Mouse (Mus musculus): ENCODE results near the gene Adgra3. TPM values are rescaled to one million over a fixed set of nuclear protein-coding genes. Genes with fewer than 3 reads are reported as not detected.
A peak's percentile ranks its signal among the peaks of the same experiment; 100 is the strongest.

The Adgra3 gene
- polyA plus RNA-seq, 1 experiment from 2014 or later, result 12.2 TPM

DNA sequence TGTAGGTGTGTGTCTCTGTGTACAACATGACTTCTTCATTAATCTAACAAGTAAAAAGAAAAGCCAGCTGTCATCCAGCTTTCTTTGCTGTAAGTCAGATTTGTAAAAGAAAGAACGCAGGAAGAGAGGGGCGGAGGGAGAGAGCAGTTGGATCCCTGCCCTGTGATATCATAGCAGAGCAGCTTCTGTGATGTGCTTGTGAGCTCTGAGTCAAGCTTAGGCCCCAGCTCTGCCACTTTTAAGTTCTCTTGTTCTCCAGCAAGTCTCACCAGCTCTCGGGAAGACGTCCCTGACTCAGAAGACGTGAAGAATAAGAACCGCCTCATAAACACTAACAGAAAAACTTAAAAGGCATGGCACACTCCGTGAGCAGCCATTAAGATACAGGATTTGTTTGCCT is 31.8 kb downstream of the Adgra3 start:
- no peak overlapping the region for H3K9ac ChIP-seq (replicated peaks; ENCODE audit: low read depth)
- H3K9me3 ChIP-seq (ENCODE audit: low read length), result no peaks in the 10 kb centered on the region
- DNase-seq (ENCODE audit: low spot score) (peak; percentile 55), ATAC-seq (peak; percentile 68)
- no peak overlapping the region for H3K4me2 ChIP-seq (replicated peaks; ENCODE audit: low read depth, low read length)
- no peaks in the 10 kb centered on the region for H3K27me3 ChIP-seq (replicated peaks; ENCODE audit: insufficient read depth, low read length)
- TF ChIP-seq CTCF (IDR thresholded peaks at IDR 0.05) (no peak), EP300 (IDR thresholded peaks at IDR 0.05) (no peak)
- H3K27ac ChIP-seq (ENCODE audit: low read length), result no peak overlapping the region
- no peaks in the 10 kb centered on the region for H3K36me3 ChIP-seq (ENCODE audit: insufficient read depth, low read length)
- WGBS, result 31% methylated on average over 7 of the region's 7 CpGs
- H3K4me3 ChIP-seq (ENCODE audit: low read depth, low read length), result no peak overlapping the region
- peaks cover 16% of the 10 kb centered on the region for H3K4me1 ChIP-seq (ENCODE audit: insufficient read depth, low read depth, low read length)

DNA sequence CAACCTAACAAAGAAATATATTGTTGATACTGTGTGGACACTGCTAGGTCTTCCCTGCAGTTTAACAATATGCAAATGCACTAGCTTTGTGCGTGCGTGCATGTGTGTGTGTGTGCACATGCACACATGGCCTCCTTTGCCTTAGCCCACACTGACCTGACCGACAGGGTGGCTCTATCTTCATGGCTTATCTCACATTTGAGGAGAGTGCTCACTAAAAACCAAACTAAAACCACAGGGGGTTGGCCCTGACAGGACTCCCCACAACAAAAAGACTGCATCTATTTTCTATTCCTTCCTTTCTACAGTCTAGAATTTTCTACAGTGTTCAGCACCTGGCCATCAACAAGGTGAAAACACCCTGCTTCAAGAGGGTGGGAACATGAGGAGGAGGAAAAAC is 32.7 kb downstream of the Adgra3 start:
- TF ChIP-seq CTCF (IDR thresholded peaks at IDR 0.05) (no peak), EP300 (IDR thresholded peaks at IDR 0.05) (no peak)
- 57% methylated on average over 3 of the region's 3 CpGs for WGBS
- DNase-seq (ENCODE audit: low spot score) (no peak), ATAC-seq (no peak)
- Histone ChIP-seq H3K9me3 (ENCODE audit: low read length) (no peaks in the 10 kb centered on the region), H3K4me3 (ENCODE audit: low read depth, low read length) (no peak overlapping the region), H3K9ac (replicated peaks; ENCODE audit: low read depth) (no peak overlapping the region), H3K4me1 (ENCODE audit: insufficient read depth, low read depth, low read length) (peaks cover 16% of the 10 kb centered on the region), H3K36me3 (ENCODE audit: insufficient read depth, low read length) (no peaks in the 10 kb centered on the region), H3K27me3 (replicated peaks; ENCODE audit: insufficient read depth, low read length) (no peaks in the 10 kb centered on the region), H3K27ac (ENCODE audit: low read length) (no peak overlapping the region), H3K4me2 (replicated peaks; ENCODE audit: low read depth, low read length) (no peak overlapping the region)

DNA sequence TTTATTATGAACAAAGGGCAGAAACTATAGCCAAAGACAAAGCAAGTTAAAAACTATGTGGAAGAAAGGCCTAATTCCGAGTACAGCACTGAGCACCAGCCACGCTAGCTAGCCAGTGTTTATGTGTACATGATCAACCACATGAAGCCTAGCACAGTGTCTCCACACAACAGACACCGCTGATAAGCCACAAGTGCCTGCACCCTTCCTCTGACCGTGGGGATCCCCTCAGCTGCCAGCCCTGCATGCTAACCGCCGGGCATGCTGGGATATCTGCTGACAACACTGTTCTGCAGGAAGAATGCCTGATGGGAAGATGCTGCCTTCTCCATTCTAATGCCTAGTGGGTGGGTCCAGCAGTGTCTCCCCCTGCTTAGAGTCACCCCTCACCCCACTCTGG is 34.7 kb downstream of the Adgra3 start:
- DNase-seq (ENCODE audit: low spot score) (no peak), ATAC-seq (no peak)
- Histone ChIP-seq H3K9me3 (ENCODE audit: low read length) (no peaks in the 10 kb centered on the region), H3K36me3 (ENCODE audit: insufficient read depth, low read length) (no peaks in the 10 kb centered on the region), H3K4me2 (replicated peaks; ENCODE audit: low read depth, low read length) (no peak overlapping the region), H3K9ac (replicated peaks; ENCODE audit: low read depth) (no peak overlapping the region), H3K4me1 (ENCODE audit: insufficient read depth, low read depth, low read length) (peaks cover 13% of the 10 kb centered on the region), H3K4me3 (ENCODE audit: low read depth, low read length) (no peak overlapping the region), H3K27ac (ENCODE audit: low read length) (no peak overlapping the region), H3K27me3 (replicated peaks; ENCODE audit: insufficient read depth, low read length) (no peaks in the 10 kb centered on the region)
- no peak for TF ChIP-seq CTCF (IDR thresholded peaks at IDR 0.05)
- WGBS, result 89% methylated on average over 6 of the region's 6 CpGs

DNA sequence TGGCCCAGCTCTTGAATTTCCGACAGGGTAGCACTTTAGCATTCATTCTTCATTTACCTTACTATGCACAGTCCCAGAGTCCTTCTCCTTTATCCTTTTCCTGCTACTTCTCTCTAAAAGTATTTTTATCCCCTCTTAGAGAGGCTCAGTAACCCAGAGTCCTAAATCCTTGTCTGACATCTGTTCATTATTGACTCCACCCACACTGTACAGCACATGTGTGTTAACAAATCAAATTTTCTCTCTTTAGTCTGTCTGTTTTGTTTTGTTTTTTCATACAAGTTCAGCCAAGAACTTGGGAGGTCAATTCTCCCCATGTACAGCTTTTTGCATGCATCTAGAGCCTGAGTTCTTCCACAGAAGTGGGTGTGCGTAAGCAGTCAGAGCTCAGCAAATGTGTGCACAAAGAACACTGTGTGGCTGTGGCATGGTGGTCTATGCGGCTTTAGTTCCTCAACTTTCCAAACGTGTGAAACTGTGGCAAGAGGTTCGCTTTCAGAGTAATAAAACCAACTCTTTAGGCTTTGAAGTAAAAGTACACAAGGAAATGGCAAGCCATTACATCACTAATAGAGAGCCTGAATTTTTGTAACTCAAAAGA is 42.7 kb downstream of the Adgra3 start:
- Histone ChIP-seq H3K27me3 (replicated peaks; ENCODE audit: insufficient read depth, low read length) (no peaks in the 10 kb centered on the region), H3K4me3 (ENCODE audit: low read depth, low read length) (no peak overlapping the region), H3K4me1 (ENCODE audit: insufficient read depth, low read depth, low read length) (no peaks in the 10 kb centered on the region), H3K36me3 (ENCODE audit: insufficient read depth, low read length) (no peaks in the 10 kb centered on the region; the same call in 1 of the 2 replicates), H3K9ac (replicated peaks; ENCODE audit: low read depth) (no peak overlapping the region), H3K4me2 (replicated peaks; ENCODE audit: low read depth, low read length) (no peak overlapping the region), H3K27ac (ENCODE audit: low read length) (no peak overlapping the region), H3K9me3 (ENCODE audit: low read length) (no peaks in the 10 kb centered on the region)
- no peak for TF ChIP-seq CTCF (IDR thresholded peaks at IDR 0.05)
- no peak for TF ChIP-seq EP300 (IDR thresholded peaks at IDR 0.05)
- no peak for ATAC-seq
- WGBS, result 70% methylated on average over 5 of the region's 5 CpGs
- DNase-seq (ENCODE audit: low spot score), result no peak

DNA sequence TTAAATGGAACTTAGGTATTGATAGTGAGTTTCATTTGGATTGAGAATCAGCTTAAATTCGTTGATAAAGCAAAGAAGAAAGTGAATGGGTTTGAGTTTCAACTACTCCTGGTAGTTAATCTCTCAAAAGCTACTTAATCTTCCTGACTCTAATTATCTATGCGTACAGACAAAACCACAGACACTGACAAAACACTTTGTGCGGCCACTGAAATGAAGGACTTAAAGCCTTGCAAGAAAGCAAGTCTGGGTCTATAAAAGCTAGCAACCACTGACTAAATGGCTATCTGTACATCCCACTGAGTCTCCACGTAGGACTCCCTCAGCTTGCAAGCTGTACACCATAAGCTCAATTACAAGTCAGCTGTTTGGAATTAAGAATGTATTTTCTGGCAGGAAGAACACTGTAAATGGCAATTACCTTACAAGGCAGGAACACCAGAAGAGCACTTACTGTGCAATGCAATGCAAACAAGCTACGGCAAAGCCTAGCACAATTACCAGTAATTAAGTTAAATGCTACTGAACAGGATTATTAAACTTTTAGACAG is 43.6 kb downstream of the Adgra3 start:
- 66% methylated on average over 5 of the region's 5 CpGs for WGBS
- ATAC-seq, result no peak

DNA sequence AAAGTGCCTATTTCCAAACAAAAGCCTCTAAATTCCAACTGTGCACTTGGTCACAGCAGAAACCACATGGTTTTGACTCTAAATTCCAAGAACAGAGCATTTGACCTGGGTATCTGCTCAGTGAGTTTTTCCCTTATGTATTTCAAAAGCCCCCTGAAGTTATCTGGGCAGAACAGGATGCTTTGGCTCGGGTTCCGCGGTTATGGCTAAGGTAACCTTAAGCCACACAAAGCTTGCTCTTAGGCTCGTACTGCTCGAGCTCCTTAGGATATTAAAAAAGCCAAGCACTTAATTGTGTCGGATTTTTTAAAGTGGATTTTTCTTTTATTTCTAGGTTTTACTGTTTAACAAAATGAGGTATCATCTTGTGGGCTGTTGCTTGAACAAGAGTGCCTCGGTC is 44.1 kb downstream of the Adgra3 start:
- Histone ChIP-seq H3K4me1 (ENCODE audit: insufficient read depth, low read depth, low read length) (no peaks in the 10 kb centered on the region), H3K27me3 (replicated peaks; ENCODE audit: insufficient read depth, low read length) (no peaks in the 10 kb centered on the region), H3K4me2 (replicated peaks; ENCODE audit: low read depth, low read length) (no peak overlapping the region), H3K9me3 (ENCODE audit: low read length) (no peaks in the 10 kb centered on the region), H3K27ac (ENCODE audit: low read length) (no peak overlapping the region), H3K36me3 (ENCODE audit: insufficient read depth, low read length) (no peaks in the 10 kb centered on the region; the same call in 1 of the 2 replicates), H3K9ac (replicated peaks; ENCODE audit: low read depth) (no peak overlapping the region), H3K4me3 (ENCODE audit: low read depth, low read length) (no peak overlapping the region)
- no peak for ATAC-seq
- DNase-seq (ENCODE audit: low spot score), result no peak
- no peak for TF ChIP-seq EP300 (IDR thresholded peaks at IDR 0.05)
- no peak for TF ChIP-seq CTCF (IDR thresholded peaks at IDR 0.05)
- 82% methylated on average over 7 of the region's 7 CpGs for WGBS

More for the DNA sequence above, 43.6 kb downstream of the Adgra3 start:
- no peaks in the 10 kb centered on the region for H3K4me1 ChIP-seq (ENCODE audit: insufficient read depth, low read depth, low read length)
- H3K27ac ChIP-seq (ENCODE audit: low read length), result no peak overlapping the region
- no peak for DNase-seq (ENCODE audit: low spot score)
- H3K27me3 ChIP-seq (replicated peaks; ENCODE audit: insufficient read depth, low read length), result no peaks in the 10 kb centered on the region
- no peaks in the 10 kb centered on the region; the same call in 1 of the 2 replicates for H3K36me3 ChIP-seq (ENCODE audit: insufficient read depth, low read length)
- no peak overlapping the region for H3K9ac ChIP-seq (replicated peaks; ENCODE audit: low read depth)
- H3K4me3 ChIP-seq (ENCODE audit: low read depth, low read length), result no peak overlapping the region
- no peak overlapping the region for H3K4me2 ChIP-seq (replicated peaks; ENCODE audit: low read depth, low read length)
- TF ChIP-seq CTCF (IDR thresholded peaks at IDR 0.05) (no peak), EP300 (IDR thresholded peaks at IDR 0.05) (no peak)
- no peaks in the 10 kb centered on the region for H3K9me3 ChIP-seq (ENCODE audit: low read length)

All from lung, postnatal 0 days (tissue).